Mouse (Mus musculus): ENCODE data around the gene Rnf43.

The Rnf43 gene

DNA sequence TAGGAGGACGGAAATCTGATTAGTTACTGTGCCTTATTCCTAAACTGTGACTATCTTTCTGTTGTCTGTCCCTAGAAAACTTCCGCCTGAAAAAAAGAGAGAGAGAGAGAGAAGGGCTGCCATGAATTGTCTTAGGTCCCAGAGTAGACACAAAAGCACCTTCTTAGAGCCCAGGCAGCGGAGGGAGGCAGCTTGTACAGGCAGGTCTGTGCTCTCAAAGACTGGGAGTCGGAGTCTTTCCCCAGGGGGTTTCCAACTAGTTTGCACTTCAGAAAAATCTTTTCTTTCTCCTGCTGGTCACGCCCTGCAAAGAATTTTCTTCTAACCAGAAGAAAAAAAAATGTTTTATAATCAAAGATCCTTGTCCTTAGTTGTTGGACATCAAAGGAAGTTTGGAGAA is 15.2 kb downstream of the Rnf43 start:
- DNase-seq (ENCODE audit: low spot score), result no peak

GRCm38 (mm10) chr11:87678545-87678944 is 16.0 kb downstream of the Rnf43 start:
- DNase-seq (ENCODE audit: low spot score), result no peak

- DNase-seq (ENCODE audit: low spot score), result no peak
Measured at GRCm38 (mm10) chr11:87678976-87679375, 16.5 kb downstream of the Rnf43 start.

DNA sequence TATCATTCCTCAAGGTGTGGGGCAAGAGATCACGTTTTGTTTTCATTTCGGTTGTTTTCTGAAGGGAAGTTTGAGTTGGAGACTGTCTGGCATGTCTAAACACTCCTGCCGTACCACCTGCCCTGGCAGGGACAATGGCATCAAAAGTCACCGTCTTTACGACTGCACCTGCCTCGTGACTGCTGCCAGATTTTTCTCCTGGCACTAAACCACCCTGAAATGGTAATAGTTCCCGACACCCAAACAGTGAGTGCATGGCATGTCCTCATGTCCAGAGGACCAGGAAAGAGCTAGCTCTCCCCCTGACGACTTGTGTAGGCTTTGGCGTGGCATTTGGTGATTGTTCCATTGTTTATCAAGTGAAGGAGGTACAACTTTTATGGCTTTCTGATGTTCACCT is 18.3 kb downstream of the Rnf43 start:
- DNase-seq (ENCODE audit: low spot score), result no peak

DNA sequence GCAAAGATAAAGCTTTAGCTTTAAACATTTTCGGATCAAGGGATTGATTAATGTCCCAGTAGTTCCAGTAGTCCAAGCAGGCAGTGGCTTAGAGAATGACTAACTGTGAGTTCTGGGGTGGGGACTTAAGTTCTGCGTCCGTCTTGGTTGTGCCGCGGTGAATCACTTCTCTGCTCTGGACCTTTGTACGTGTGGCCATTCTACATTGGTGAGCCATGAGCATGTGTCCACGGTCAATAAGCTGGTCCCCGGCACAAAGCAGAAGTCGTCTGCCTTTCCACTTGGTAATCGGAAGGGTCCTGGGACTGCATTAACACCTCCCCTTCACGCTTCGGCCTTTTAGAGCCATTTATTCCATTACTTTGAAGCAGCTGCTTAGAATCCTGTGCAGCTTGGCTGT is 19.6 kb downstream of the Rnf43 start:
- no peak for DNase-seq (ENCODE audit: low spot score)

- no peak for DNase-seq (ENCODE audit: low spot score)
Measured at GRCm38 (mm10) chr11:87682838-87683571, 20.5 kb downstream of the Rnf43 start.

DNA sequence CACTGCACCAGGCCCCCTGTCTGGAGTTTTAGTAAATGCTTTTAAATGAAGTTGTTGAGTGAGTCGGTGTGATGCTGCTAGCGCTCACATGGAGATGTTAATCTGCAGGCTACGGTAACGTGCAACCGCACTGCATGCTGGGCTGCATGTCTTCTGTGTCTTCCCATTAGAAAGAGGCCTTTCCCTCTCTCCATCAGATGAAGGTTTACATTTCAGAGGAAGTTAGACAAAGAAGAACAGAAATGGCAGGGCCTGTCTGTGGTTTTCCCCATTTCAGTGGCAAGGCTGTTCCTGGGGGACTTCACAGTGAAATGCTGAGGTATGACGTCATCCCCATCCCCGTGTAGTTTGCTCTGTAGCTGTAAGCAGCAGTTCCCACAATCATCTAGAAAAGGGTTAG is 23.9 kb downstream of the Rnf43 start:
- DNase-seq (ENCODE audit: low spot score), result peak; percentile 22

- DNase-seq (ENCODE audit: low spot score), result no peak
Measured at GRCm38 (mm10) chr11:87687246-87688225, 25.0 kb downstream of the Rnf43 start.

- no peak for DNase-seq (ENCODE audit: low spot score)
Measured at GRCm38 (mm10) chr11:87688478-87689203, 26.1 kb downstream of the Rnf43 start.

GRCm38 (mm10) chr11:87689402-87689808 is 26.9 kb downstream of the Rnf43 start:
- DNase-seq (ENCODE audit: low spot score), result peak; percentile 71

GRCm38 (mm10) chr11:87690054-87690740 is 27.7 kb downstream of the Rnf43 start:
- DNase-seq (ENCODE audit: low spot score), result no peak

- DNase-seq (ENCODE audit: low spot score), result peak; percentile 27
Measured at GRCm38 (mm10) chr11:87697131-87697682, 34.7 kb downstream of the Rnf43 start.

GRCm38 (mm10) chr11:87698126-87698525 is 35.6 kb downstream of the Rnf43 start:
- DNase-seq (ENCODE audit: low spot score), result no peak

GRCm38 (mm10) chr11:87701108-87701507 is 38.6 kb downstream of the Rnf43 start:
- no peak for DNase-seq (ENCODE audit: low spot score)

DNA sequence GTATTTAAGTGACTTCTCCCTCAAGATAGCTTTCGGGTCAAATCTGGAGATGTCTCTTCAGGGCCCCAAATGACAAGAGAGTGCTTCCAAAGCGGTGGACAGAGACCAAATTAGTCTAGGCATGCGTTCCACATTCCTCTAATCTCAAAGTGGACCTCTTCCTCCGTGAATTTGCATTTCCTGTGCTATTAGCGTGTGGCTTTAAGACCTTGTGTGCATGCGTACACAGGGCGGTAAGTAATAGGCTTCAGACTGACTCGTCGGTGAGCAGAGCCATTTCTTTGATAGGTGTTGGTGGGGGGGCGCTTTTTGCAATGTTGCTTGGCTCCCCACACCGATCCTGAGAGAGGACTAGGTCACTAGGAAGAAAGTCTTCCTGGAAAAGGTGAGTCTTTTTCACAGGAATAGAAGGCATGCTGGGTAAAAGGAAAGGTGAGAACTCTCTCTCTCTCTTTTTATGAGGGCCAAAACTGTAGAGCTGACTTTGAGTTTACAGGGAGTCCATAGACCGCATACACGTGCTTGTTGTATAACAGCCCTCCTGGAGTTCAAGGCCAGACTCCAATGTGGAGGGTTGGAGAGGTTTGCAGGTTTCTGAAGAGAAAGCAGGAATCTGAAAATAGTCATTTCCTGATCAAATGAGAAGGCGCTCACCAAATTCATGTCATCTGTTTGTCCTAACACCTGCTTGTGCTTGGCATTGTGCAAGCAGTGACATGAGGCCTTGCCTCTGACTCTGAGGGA is 39.5 kb downstream of the Rnf43 start:
- DNase-seq (ENCODE audit: low spot score), result no peak

- DNase-seq (ENCODE audit: low spot score), result no peak
Measured at GRCm38 (mm10) chr11:87703654-87704053, 41.1 kb downstream of the Rnf43 start.

DNA sequence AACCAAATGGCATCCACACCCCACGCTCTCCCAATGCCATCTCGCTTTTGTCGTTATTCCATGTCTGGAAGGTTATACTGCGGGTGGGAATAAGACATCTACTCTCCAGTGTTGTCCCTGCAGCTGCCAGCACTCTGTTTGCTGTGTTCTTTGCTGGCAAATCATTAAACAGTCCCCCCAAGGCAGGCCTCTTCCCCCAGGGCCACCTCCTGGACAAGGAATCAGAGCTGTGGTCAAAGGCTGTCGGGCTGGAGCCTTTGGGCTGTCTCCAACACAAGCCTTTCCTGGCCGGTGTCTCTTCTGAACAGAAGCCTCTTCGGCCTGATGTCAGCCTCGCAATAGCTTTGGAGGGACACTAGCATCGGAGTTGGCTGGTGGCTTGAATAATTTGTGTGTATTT is 41.8 kb downstream of the Rnf43 start:
- DNase-seq (ENCODE audit: low spot score), result no peak

DNA sequence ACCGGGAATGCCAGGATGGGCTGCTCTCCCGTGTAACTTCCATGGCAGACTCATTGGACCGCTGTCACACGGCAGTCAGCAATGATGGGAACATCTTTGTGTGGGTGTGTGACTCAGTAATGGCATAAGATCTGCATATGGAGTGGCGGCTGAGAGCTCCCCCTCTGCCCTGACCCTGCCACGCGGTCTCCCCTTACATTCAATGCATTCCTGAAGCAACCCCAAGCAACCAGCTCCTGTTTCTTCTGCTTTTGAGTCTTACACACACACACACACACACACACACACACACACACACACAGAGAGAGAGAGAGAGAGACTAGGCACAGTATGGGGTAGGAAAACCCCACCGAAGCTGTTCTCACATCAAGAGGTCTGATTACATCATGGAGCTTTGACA is 45.0 kb downstream of the Rnf43 start:
- DNase-seq (ENCODE audit: low spot score), result no peak

DNA sequence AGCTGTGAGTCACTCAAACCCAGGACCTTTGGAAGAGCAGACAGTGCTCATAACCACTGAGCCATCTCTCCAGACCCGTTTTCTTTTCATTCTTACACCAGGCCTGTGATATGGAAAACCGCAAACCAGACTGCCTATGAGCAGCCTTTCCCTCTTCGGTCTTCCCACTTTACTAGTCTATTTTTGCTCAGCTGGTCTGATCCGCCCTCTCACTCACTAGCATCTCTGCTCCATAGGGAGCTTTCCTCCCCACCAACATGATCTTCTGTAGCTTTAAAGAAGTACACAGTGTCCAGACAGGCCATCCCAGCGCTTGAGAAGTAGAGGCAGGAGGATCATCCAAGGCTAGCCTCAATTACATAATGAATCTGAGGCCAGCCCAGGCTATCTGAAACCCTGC is 46.5 kb downstream of the Rnf43 start:
- DNase-seq (ENCODE audit: low spot score), result no peak

- DNase-seq (ENCODE audit: low spot score), result no peak
Measured at GRCm38 (mm10) chr11:87709513-87710261, 47.2 kb downstream of the Rnf43 start.
